Mouse (Mus musculus) CD8-positive naive resting alpha-beta T cell, adult 2 months (primary cell): ENCODE data around the gene Rbpjl.
A peak's percentile ranks its signal among the peaks of the same experiment; 100 is the strongest.

ENCODE experiments used
- DNase-seq, 2 experiments: peaks; one replicate each; pipeline ENCODE4 v3.0.0; 2022; ENCODE audit warnings: low read depth in 2 of 2, low spot score in 2 of 2

Rbpjl gene

DNA sequence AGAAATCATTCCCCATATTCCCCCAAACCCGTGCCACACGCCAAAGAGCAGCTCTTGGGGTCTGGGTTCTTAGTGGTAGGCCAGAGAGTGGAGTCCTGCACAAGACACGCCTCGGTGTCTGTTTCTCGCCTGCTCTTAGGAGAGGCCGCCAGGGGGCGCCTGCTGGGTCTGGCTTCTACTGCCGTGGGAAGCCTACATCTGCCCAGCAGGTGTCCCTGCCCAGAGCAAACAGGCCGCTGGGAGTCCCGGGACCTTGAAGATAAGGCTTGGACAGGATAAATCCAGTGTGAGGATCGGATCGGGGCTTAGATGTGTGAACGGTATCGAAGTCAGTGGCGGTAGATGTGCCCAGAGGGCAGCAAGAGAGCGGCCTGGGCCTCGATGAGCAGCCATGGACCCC is at the start of gene Rbpjl:
Gene Rbpjl (plus strand): TSS at position 236 of the 400 bp plus-strand sequence.
- peak; percentile 41 to 48 for DNase-seq

DNA sequence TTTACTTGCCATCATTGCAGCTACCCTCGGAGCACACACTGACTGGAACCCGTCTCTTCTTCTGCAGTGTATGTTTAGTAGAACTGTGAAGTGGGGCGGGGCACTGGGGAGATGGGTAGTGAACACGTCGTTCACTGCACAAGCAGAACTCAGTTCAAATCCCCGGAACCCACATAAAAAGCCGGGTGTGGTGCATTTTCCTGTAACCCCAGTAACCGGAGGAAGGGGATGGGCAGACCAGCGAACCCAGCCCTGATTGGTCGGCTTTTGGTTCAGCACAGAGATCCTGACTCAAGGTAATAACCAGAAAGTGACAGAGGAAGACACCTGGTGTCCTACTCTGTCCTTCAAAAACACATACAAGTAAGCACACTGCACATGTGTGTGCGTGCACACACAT is 49.6 kb upstream of the Rbpjl start:
- no peak for DNase-seq

DNA sequence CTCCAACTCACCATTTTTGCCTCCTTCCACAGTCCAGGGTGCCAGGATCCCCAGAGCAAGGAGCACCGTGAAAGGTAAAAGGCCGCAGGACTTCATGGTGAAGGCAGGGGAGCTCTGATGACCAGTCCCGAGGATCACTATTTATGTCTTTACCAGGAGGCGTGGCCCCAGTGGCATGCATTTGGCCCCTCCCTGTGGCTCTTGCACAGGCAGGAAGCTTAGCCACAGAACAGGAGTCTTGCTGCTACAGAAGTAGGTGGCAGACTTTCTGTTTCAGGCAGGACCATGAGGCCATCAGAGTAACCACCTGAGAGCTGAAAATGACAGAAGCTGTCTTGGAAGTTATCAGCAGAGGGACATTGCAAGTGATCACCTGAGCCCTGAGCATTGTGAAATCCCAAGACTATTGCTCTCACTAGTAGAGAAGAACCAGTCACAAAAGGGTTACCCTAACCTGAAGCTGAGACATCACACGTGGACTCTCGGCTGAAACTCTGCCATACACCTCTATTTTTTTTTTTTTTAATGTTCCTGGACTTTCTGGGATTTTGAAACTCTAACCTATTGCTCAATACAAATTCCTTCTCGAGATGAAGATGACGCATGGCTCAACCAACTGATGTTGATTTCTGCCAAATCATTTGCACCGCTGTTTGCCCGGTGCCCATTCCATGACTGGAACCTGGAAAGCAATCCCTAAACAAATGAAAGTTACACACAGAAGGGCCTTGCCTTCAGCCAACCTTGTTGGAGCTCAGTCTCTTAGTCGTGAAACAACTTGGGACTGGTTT is 46.6 kb upstream of the Rbpjl start:
- DNase-seq, result peak in 1 of 2 experiments; percentile 6

DNA sequence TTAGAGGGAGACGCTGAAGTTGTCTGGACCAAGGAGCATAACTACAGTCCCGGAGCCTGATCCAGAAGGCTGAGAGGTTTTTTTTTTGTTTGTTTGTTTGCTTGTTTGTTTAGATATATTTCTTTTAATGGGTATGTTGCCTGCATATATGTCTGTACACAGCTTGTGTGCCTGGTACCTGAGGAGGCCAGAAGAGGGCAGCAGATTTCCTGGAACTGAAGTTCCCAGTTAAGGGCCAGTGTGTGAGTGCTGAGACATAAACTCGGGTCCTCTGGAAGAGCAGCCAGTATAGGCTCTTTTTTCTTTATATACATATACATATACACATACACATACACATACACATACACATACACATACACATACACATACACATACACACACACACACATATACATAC is 44.6 kb upstream of the Rbpjl start:
- DNase-seq, result no peak

DNA sequence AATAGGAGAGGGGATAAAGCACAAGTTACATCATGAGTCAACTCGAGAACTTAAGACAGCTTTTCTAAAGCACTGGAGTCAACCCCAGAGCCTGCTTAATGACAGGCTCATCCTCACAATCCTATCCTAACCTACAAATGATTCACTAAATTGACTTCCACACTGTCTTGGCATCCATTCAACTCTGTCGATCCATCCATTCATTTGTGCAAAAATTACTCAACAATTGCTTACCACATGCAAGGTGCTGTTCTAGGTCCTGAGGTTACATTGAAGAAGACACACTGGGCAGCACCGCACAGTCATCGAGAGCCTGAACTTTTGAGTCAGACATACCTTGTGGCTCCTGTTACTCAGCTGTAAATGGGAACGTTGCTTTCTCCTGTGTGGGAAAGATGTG is 43.9 kb upstream of the Rbpjl start:
- DNase-seq, result no peak

DNA sequence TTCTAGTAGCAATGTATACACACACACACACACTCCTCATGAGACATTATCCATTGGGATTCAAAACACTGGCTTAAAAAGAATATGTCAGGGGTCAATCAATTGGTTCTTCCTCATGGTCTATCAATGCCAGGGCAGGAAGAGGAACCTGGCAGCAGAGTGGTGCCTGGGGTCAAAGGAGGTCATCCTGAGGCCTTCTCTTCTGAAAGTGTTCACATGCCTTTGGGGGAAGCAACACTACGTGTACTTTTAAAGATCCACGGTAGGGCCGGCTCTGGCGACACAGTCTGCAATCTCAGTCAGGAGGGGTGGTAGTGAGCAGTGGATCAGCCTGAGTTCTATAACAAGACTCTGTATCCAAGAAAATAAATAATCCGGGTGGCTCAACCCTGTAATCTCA is 43.3 kb upstream of the Rbpjl start:
- DNase-seq, result no peak

DNA sequence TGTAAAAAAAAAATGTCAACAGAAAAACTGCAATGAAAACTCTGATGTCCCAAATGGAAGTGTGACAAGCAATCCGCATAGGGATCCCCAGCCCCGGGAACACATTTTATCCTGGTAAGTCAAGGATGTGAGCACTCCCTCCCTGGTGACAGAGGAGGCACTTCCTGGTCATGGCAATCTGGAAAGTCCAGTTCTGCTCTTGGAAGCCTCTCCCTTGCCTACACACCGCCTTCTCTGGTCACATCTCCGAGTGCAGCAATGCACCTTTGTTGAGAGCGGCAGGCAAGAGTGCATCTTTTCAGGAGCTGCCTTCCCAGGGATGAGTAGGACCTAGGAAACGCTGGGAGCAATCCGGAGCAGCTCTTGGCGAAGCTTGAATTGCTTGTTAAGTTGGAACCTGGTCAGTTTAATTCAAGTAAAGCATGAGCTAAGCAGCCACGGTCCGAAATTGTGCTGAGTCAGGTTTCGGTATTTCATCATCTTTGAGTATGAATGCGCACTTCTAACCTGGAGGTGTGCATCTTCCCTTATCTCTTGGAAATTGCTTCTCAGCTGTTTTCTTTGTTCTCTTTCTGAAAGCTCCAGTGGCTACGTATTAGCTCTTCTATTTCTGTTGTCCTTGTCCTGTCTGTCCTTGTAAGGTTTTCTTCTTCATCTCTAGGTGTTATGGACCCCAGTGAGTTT is 41.8 kb upstream of the Rbpjl start:
- no peak for DNase-seq

DNA sequence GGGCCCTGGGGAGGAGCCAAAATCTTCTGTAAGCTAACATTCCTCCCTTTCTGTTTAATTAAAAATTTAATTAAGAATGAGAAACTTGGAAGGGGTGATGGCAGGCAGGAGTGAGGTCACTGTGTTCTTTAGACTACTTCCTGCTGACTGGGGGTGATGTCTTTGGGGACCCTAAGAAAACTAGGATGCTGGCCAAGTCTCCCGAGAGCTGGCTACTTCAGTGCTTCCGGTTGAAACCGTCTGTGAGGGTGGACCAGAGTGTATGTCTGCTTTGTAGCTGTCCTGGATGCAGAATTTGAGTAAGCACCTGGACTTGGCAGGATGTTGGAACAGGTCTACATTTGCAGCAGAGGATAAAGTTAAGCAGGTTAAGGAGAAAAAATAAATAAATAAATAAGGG is 36.0 kb upstream of the Rbpjl start:
- DNase-seq, result no peak

DNA sequence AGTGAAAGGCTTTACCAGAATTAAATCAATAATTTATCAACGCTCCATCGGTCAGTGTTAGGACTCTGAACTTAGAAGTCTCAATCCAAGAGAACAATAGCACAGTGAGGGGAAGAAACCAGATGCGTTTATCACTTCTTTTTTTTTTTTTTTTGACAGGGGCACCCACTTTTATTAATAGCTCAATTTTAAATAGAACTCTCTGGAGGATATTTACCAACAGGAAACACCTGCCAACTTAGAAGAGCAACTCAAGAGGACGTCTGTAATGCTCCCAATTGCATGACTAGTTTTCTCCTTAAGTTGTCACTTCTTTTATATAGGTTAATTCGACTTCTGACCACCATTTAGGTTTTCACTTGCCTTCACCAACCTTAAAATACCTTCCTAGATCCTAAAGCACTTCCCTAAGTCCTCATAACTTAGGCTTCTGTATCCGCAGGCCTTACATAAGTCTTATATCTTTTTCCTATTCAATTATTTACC is 34.3 kb upstream of the Rbpjl start:
- no peak for DNase-seq

DNA sequence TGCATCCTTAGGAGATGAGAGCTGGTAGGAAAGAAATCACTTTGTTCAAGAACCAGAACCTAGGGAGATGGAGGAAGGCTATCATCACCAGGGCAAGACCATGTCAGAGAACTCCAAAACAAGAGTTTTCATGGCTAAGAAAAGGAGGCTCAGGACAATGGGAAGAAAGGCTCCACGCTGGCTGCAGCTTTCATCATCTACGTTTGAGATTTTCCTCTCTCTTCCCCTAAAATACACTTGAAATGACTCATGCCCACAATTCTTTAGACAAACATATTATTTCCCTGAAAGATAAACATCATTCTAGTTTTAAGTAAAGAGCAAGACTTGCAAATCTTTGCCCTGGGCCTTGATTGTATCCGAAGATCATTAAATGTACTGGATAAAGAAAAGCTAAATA is 31.6 kb upstream of the Rbpjl start:
- no peak for DNase-seq

DNA sequence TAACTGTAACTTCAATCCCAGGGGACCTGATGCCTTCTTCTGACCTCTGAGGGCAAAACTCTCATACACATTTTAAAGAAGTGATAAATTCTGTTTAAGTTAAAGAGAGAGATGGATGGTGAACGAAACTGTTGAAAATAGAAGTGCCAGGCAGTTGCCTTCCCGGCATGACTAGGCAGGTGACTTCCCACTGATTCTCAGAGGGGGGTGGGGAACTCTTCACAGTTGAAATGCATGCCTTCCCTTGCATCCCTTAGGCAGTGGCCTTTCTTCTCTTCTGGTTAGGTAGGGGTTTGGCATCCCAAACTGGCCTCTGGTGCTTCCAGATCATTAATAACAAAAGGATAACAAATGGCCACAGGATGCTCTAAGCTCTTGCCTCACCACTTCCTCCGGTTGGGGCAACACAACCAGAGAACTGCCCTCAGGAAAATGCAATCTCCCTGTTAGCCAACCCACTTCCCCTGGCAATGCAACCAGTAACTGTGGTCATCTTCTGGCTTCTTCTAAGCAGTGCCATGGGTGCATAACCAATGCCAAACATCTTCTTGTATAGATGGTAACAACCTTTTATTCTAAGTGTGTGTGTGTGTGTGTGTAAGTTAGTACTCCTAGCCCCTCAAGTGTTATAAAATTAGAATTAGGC is 30.4 kb upstream of the Rbpjl start:
- no peak for DNase-seq

DNA sequence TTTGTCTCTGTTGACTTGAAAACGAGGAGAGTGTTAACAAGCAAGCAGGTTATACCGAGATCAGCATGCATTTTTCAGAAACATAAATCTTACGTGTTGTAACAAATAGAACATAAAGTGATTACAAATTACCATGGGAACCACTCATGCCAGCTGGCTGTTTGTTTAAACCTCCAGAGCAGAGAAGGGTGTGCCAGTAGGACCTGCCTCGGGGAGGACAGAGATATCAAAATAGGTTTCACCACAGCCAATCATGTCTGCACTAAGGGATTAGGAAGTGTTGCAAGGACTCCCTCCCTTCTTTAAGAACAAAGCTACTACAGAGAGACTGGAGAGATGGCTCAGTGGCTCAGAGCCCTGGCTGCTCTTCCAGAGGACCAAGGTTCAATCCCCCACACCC is 29.8 kb upstream of the Rbpjl start:
- no peak for DNase-seq

DNA sequence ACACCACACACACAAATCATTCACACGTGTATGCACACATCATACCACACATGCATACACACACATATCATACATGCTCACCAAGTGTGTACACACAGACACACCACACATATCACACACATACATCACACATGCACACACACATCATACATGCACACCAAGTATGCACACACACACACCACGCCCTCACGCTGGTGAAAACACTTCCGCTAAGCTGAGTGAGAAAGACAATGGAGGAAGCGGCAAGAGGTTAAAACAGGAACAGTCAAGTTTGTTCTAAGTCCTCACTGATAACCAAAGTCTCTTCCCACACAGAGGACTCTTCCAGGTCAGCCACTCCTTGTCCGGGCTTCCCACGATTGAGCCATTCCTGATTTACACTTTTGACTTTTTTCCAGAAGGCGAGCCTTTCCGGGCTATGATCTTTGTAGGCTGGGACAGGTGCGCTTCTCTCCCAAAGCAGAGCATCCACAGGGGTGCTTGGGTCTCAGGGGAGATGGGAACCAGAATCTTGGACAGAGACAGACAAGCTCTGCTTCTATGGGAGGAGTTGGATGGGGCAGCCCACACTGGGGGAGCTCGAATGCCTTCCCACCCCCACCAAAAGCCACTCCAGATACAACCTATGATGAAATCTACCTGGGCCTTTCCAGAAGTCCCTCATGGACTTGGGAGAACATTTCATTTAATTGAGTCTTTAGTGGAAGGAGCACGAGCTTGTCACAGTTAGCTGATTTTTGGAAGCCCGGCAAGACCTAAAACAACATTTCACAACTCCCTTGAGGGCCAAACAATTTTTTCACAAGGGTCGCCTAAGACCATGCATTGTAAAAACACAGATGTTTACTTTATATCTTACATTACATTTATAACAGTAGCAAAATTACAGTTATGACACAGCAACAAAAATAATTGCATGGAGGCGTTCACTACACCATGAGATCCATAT is 25.2 kb upstream of the Rbpjl start:
- no peak for DNase-seq

DNA sequence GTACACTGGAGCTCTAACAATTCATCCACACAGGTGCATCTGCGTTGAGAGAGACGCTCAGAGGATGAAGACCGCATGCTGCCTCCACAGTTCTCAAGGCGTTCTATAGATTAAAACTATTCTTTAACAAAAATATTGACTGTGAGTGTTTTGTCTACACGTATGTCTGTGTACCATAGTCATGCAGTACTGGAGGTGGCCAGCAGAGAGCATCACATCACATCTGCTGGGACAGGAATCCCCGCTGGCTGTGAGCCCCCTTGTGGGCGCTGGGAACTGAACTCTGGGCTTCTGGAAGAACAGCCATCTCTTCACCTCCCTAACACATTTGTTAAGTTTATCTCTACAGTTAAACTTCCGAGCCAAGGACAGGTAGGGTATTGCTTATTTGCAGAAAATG is 21.2 kb upstream of the Rbpjl start:
- no peak for DNase-seq

DNA sequence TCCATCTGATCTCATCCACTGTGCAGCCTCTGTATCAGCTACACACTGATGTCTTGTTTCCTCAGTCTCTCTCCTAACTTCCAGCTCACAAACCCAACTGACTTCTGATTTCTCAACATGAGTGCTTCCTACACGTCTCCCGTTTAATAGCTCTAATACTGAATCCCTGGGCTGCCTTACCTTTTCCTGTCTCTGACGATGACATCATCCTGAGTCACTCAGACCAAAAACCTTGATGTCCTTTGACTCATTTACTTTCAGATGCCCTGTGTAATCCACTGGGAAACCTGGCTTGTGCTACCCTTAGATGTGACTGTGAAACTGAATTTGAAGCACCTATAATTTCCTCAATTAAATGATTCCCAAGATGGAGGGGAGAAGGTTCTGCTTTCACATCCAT is 20.0 kb upstream of the Rbpjl start:
- no peak for DNase-seq

DNA sequence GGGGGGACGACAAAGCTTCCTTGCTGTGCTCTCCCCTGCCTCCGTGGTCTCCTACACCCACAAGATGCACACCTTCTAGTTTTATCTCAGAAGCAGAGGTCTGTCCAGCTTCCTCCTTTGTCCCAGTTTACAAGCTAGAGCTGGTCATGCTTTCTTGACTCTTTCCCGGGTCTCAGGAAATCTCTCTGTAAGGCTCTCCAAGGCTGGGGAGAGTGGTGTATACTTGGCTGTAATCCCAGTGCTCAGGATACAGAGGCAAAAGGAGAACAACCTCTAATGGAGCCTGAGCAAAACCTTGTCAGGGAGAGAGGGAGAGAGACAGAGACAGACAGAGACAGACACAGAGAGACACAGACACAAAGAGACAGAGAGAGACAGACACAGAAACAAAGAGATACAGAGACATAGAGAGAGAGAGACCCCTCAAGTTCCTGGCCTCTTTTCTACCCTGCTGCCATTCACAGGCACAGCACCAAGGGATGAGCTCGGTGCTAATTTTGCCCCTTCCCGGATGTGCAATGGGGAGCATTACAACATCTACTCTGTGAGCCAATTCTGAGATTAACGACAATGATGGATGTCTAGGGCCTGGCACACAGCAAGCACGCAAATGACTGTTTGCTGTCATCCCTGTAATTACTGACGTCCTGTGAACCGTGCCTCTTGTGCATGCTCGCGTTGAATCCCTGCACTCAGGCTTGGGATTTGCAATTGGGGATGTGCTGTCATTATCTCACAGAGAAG is 19.1 kb upstream of the Rbpjl start:
- no peak for DNase-seq

DNA sequence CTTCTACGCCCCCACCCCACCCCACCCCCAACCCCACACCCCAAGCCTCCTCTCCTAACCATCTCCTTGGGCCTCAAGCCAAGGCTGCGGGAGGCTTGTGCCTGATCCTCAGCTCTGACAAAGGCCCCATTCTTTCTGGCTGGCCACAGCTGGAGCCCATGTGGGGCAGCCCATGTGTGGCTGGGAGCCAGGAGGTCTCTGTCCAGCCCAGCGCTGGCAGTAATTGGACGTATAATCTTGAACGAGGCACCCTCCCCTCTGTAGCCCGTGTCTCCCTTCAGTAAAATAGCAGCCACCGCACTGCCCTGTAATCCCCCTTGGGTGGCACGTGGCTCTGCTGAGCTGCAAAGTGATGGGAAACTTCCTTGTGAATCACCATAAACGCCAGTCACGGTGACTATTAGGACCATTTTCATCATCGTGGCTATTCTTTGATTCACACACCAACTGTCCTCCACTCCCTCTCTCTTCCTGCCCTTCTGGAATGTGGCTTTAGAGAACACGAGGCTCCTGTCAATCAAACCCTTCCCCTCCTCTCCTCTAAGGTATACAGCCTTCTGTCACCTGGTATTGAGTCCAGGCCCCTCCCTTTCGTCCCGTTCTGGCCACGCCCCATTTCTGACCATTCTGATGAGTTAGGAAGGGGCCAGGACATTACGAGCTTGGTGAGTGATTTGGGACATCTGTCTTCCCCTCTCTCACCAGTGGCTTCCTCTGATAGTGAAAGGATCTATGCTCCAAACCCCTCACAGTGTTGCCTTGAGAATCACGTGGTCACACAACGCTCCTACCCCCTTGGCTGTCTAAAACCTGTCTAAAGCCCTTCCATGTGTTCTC is 16.8 kb upstream of the Rbpjl start:
- DNase-seq, result no peak

DNA sequence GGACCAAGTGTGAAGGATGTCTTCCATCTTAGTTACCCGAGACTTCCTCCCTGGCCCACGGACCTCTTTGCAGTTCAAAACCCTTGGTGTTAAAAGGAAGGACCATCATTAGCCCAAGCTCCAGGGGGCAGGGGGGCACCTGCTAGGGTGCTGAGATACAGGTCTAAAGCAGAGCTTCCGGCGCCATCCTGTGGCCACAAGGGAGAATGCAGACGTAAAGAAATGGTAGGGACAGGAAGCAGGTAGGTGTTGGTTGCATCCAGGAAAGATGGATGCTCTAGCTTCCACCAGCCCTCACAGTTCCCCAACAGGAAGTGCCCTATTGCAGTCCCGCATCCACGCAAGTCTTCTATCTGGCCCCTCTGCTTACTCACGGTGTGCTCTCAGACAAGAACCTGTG is 16.0 kb upstream of the Rbpjl start:
- DNase-seq, result peak in 1 of 2 experiments; percentile 50

DNA sequence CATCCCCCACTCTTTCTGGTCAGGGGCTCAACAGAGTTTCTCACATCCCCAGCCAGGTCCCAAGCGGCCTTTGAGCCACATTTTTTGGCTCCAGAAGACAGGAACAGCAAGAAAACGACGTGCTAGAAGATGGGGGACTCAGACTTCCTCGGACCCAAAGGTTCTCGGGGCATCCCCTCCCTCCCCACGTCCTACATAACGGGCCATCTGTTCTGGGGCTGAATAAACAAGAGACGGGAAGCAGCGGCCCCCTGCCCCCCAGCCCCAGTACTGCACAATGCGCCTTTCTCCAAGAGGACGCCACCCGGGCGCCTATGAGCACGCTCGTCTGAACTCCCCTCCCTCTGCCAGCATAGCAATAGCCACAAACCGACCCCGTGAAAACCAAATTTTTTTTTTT is 13.9 kb upstream of the Rbpjl start, which contains the start of gene Slpi:
Gene Slpi (minus strand): TSS at position 76 of the 400 bp plus-strand sequence.
- no peak for DNase-seq
